9 mouse cellular contexts compared by ENCODE assay signal in genomic region chr5:114568818-114569217, GRCm38 (mm10). TPM values are rescaled to one million over a fixed set of nuclear protein-coding genes. Genes with fewer than 3 reads are reported as not detected.
DNase-seq lines count a peak whose midpoint lies in the region; ATAC-seq and TF ChIP-seq lines count a peak whose summit lies in the region.
"Had no signal": no experiment of that assay in that cellular context is flagged by ENCODE, and none has a peak within 500 bp of the region (broad histone marks: within the 10 kb centered on the region; RNA-seq: fewer than 3 reads in every experiment).

No protein-coding gene starts in this region.

- no peak for TF ChIP-seq CTCF in layer of hippocampus, adult 2 months (conservative IDR thresholded peaks at IDR 0.05)

- no peaks in the 10 kb centered on the region for H3K9me3 ChIP-seq in forebrain, embryonic 15.5 days
- no peaks in the 10 kb centered on the region for H3K9me3 ChIP-seq in liver, embryonic 13.5 days (replicated peaks)
- H3K9me3 ChIP-seq in neural tube, embryonic 15.5 days (replicated peaks) = no peaks in the 10 kb centered on the region

- 17% methylated on average over 5 of the region's 5 CpGs for WGBS in forebrain, embryonic 15.5 days
- WGBS in liver, embryonic 13.5 days (ENCODE audit: insufficient replicate concordance) = 31% methylated on average over 5 of the region's 5 CpGs
- 11% methylated on average over 5 of the region's 5 CpGs for WGBS in neural tube, embryonic 15.5 days

- peak overlapping the region; percentile 80 for H3K4me2 ChIP-seq in forebrain, embryonic 15.5 days (replicated peaks)
- H3K4me2 ChIP-seq in liver, embryonic 13.5 days = peak overlapping the region; percentile 86
- peak overlapping the region; percentile 88 for H3K4me2 ChIP-seq in neural tube, embryonic 15.5 days

- peak overlapping the region; percentile 82; the same call in 1 of the 2 replicates for H3K27ac ChIP-seq in layer of hippocampus, adult 2 months
- no peak overlapping the region for H3K27ac ChIP-seq in forebrain, embryonic 15.5 days (replicated peaks)
- H3K27ac ChIP-seq in liver, embryonic 13.5 days = no peak overlapping the region
- H3K27ac ChIP-seq in neural tube, embryonic 15.5 days (replicated peaks) = no peak overlapping the region
- H3K27ac ChIP-seq: macrophage had no signal

- H3K9ac ChIP-seq in forebrain, embryonic 15.5 days (replicated peaks) = peak overlapping the region; percentile 69
- H3K9ac ChIP-seq in liver, embryonic 13.5 days = peak overlapping the region; percentile 57; the same call in 1 of the 2 replicates
- peak overlapping the region; percentile 75 for H3K9ac ChIP-seq in neural tube, embryonic 15.5 days (replicated peaks)

- ATAC-seq in forebrain, embryonic 15.5 days (replicated peaks) = no peak
- ATAC-seq in liver, embryonic 13.5 days (ENCODE audit: low read depth) = no peak
- no peak for ATAC-seq in neural tube, embryonic 15.5 days (ENCODE audit: low FRiP score)

- H3K27me3 ChIP-seq in forebrain, embryonic 15.5 days = peaks cover 21% of the 10 kb centered on the region
- peaks cover 85% of the 10 kb centered on the region for H3K27me3 ChIP-seq in liver, embryonic 13.5 days
- 0 out of 2 replicates have a peak, but pooled peaks cover 3% of the 10 kb centered on the region for H3K27me3 ChIP-seq in neural tube, embryonic 15.5 days (replicated peaks)

- H3K36me3 ChIP-seq in forebrain, embryonic 15.5 days = no peaks in the 10 kb centered on the region
- H3K36me3 ChIP-seq in liver, embryonic 13.5 days = no peaks in the 10 kb centered on the region
- H3K36me3 ChIP-seq in neural tube, embryonic 15.5 days = no peaks in the 10 kb centered on the region

- no peak for DNase-seq in layer of hippocampus, adult 2 months (ENCODE audit: low spot score in 2 of 2)
- no peak for DNase-seq in layer of hippocampus, adult 8-10 months (ENCODE audit: low spot score in 2 of 2)
- no peak for DNase-seq in liver, embryonic 13.5 days
- no peak for DNase-seq in frontal cortex, postnatal 14 days (ENCODE audit: low spot score in 2 of 2)
- no peak for DNase-seq in layer of hippocampus, postnatal 36 days
- DNase-seq in urinary bladder, postnatal 4 days (ENCODE audit: low spot score in 2 of 2) = no peak

- peak overlapping the region; percentile 64 for H3K4me3 ChIP-seq in layer of hippocampus, adult 2 months
- peak overlapping the region; percentile 68 for H3K4me3 ChIP-seq in forebrain, embryonic 15.5 days
- peak overlapping the region; percentile 67 for H3K4me3 ChIP-seq in liver, embryonic 13.5 days (replicated peaks)
- peak overlapping the region; percentile 93 for H3K4me3 ChIP-seq in neural tube, embryonic 15.5 days (replicated peaks)

- H3K4me1 ChIP-seq in forebrain, embryonic 15.5 days = peaks cover 63% of the 10 kb centered on the region
- peaks cover 61% of the 10 kb centered on the region for H3K4me1 ChIP-seq in liver, embryonic 13.5 days (replicated peaks)
- peaks cover 62% of the 10 kb centered on the region for H3K4me1 ChIP-seq in neural tube, embryonic 15.5 days

RNA-seq across cellular contexts. Expression of gene Fam222a, which starts 1.0 kb away (rescaled TPM):
- total RNA-seq in layer of hippocampus, adult 2 months (2021) = 1 to 10 TPM; 3.5 to 4.1 TPM
- total RNA-seq in layer of hippocampus, adult 8-10 months (2022) = 1 to 10 TPM; 4.9 to 7.2 (median 6.7) TPM
- 5.2 and 5.6 TPM in 2 replicates for polyA plus RNA-seq in forebrain, embryonic 15.5 days (2015; fragmentation: Nextera tagmentation; extraction: Ambion mirVana)
- 0.58 and 0.61 TPM in 2 replicates for polyA plus RNA-seq in liver, embryonic 13.5 days (2015; fragmentation: Nextera tagmentation; extraction: Ambion mirVana)
- 4.7 and 5.3 TPM in 2 replicates for polyA plus RNA-seq in neural tube, embryonic 15.5 days (2015; fragmentation: Nextera tagmentation; extraction: Ambion mirVana)
- 1 to 10 TPM; 4.6 to 5.8 TPM for total RNA-seq in layer of hippocampus, postnatal 36 days (2021)
